Mouse (Mus musculus) liver, embryonic 14.5 days (tissue): ENCODE data around the gene Sgms1. TPM values are rescaled to one million over a fixed set of nuclear protein-coding genes. Genes with fewer than 3 reads are reported as not detected.
A peak's percentile ranks its signal among the peaks of the same experiment; 100 is the strongest.

Experiments used
- ATAC-seq: fragments of 200-750 bp; cut with Nextera tagmentation; 2 replicates; pipeline ENCODE4 v1.8.0; 2017; ENCODE audit warnings: moderate number of reproducible peaks, mild to moderate bottlenecking, moderate library complexity; ENCODE audit not compliant: insufficient read depth
- DNase-seq, 3 experiments: peaks; one replicate each; pipeline ENCODE4 v3.0.0-alpha.2; 2012 to 2013; ENCODE audit warnings: low read depth in 3 of 3, low spot score in 3 of 3
- H3K27ac ChIP-seq: fragments of 300-500 bp; sonication (generic); 2 replicates; pipeline ENCODE4 v1.5.1; 2014; ENCODE audit warnings: moderate library complexity, mild to moderate bottlenecking, control low read depth, inconsistent platforms
- H3K27me3 ChIP-seq: fragments of 300-500 bp; sonication (generic); 2 replicates; pipeline ENCODE4 v1.6.1; 2014; ENCODE audit warnings: mild to moderate bottlenecking, low read length, moderate library complexity; ENCODE audit not compliant: control insufficient read depth, insufficient read depth
- H3K36me3 ChIP-seq: fragments of 300-500 bp; sonication (generic); replicated peaks from 2 replicates; pipeline ENCODE4 v1.6.1; 2014; ENCODE audit warnings: low read depth; ENCODE audit not compliant: control insufficient read depth, insufficient read depth
- H3K4me1 ChIP-seq, 2 experiments: fragments of 200-500 bp in 1 of 2; fragments of 300-500 bp in 1 of 2; sonication (generic) in 1 of 2; replicated peaks; 2 replicates each; pipeline ENCODE4 v1.6.1; 2012 to 2014; ENCODE audit warnings: antibody characterized with exemption in 1 of 2, inconsistent platforms in 1 of 2, low read length in 1 of 2; ENCODE audit not compliant: control insufficient read depth in 2 of 2, insufficient read depth in 2 of 2
- H3K4me2 ChIP-seq: fragments of 300-500 bp; sonication (generic); 2 replicates; pipeline ENCODE4 v1.6.1; 2014; ENCODE audit warnings: low read depth, mild to moderate bottlenecking, control low read depth, moderate library complexity
- H3K4me3 ChIP-seq, 2 experiments: fragments of 200-500 bp in 1 of 2; fragments of 300-500 bp in 1 of 2; sonication (generic) in 1 of 2; 2 replicates each; pipeline ENCODE4 v1.5.1; 2012 to 2014; ENCODE audit warnings: low read depth in 2 of 2, low read length in 2 of 2, mild to moderate bottlenecking in 2 of 2, control low read depth in 1 of 2, inconsistent platforms in 1 of 2, moderate library complexity in 1 of 2; ENCODE audit not compliant: insufficient read depth in 1 of 2
- H3K9ac ChIP-seq: fragments of 300-500 bp; sonication (generic); replicated peaks from 2 replicates; pipeline ENCODE4 v1.6.1; 2014; ENCODE audit warnings: mild to moderate bottlenecking, control low read depth, moderate library complexity
- H3K9me3 ChIP-seq: fragments of 300-500 bp; sonication (generic); 2 replicates; pipeline ENCODE4 v1.6.1; 2016; ENCODE audit warnings: low read length, mixed read lengths; ENCODE audit not compliant: control insufficient read depth
- CTCF ChIP-seq: IDR thresholded peaks from 2 replicates; pipeline ENCODE4 v1.5.1; 2016; ENCODE audit warnings: antibody characterized with exemption, low read depth, control low read depth
- EP300 ChIP-seq: IDR thresholded peaks from 2 replicates; pipeline ENCODE4 v1.6.1; 2016; ENCODE audit warnings: antibody characterized with exemption, low read depth
- WGBS: fragments of 180-500 bp; shearing (Covaris S2); extraction: QIAGEN DNeasy Blood & Tissue Kit; methylation state at CpG from one replicate; pipeline ENCODE4 v1.1.7; 2014; ENCODE audit not compliant: insufficient replicate concordance; 5-methylcytosine and 5-hydroxymethylcytosine counted together
- polyA plus RNA-seq, 2 experiments: library from polyadenylated mRNA; depleted of rRNA in 1 of 2; stranded (reverse) in 1 of 2; unstranded in 1 of 2; fragments of >200 nt; fragmentation: Nextera tagmentation in 1 of 2; extraction: Ambion mirVana in 1 of 2; gene quantifications; 2 replicates each; pipeline versions ENCODE4 v1.2.1 to v1.2.3; 2012 to 2014

Gene Sgms1
- polyA plus RNA-seq (2012; rRNA removed) (11.0 and 17.3 TPM in 2 replicates), polyA plus RNA-seq (2014; fragmentation: Nextera tagmentation; extraction: Ambion mirVana) (19.2 and 21.7 TPM in 2 replicates)

GRCm38 (mm10) chr19:32389001-32389871 is at the start of gene Sgms1:
Gene Sgms1 (minus strand): TSS chr19:32389714.
- H3K9me3 ChIP-seq: no peaks in the 10 kb centered on the region
- DNase-seq (peak; percentile 56 to 64 (median 61)), ATAC-seq (peak; percentile 88)
- 2% methylated on average over 68 of the region's 68 CpGs for WGBS
- peak within 1 kb of the TSS; percentile 62 to 84 for H3K4me3 ChIP-seq
- H3K4me1 ChIP-seq: peaks cover 0 to 15% of the 10 kb centered on the region in 2 experiments; a peak in 1 of 4 replicates
- H3K9ac ChIP-seq: peak within 1 kb of the TSS; percentile 58
- H3K36me3 ChIP-seq: no peaks in the 10 kb centered on the region
- 0 out of 2 replicates have a peak, but pooled peaks have one; percentile 5 for TF ChIP-seq EP300
- no peak for TF ChIP-seq CTCF
- peaks cover 21% of the 10 kb centered on the region for H3K27me3 ChIP-seq
- peak within 1 kb of the TSS; percentile 53 for H3K27ac ChIP-seq
- peak within 1 kb of the TSS; percentile 74 for H3K4me2 ChIP-seq

GRCm38 (mm10) chr19:32425856-32426255 is 36.3 kb upstream of the Sgms1 start:
- H3K27me3 ChIP-seq: no peaks in the 10 kb centered on the region
- H3K4me1 ChIP-seq: no peaks in the 10 kb centered on the region
- no peak overlapping the region for H3K4me3 ChIP-seq
- DNase-seq (no peak), ATAC-seq (no peak)
- H3K4me2 ChIP-seq: no peak overlapping the region
- no peaks in the 10 kb centered on the region for H3K36me3 ChIP-seq
- TF ChIP-seq EP300 (no peak), CTCF (no peak)
- no peaks in the 10 kb centered on the region for H3K9me3 ChIP-seq
- no peak overlapping the region for H3K27ac ChIP-seq
- H3K9ac ChIP-seq: no peak overlapping the region
- WGBS: 70% methylated on average over 3 of the region's 3 CpGs

- H3K4me3 ChIP-seq: no peak overlapping the region
- 72% methylated on average over 3 of the region's 3 CpGs for WGBS
- H3K4me2 ChIP-seq: no peak overlapping the region
- no peak for TF ChIP-seq EP300
- TF ChIP-seq CTCF: no peak
- no peaks in the 10 kb centered on the region for H3K4me1 ChIP-seq
- H3K27me3 ChIP-seq: no peaks in the 10 kb centered on the region
- H3K9ac ChIP-seq: no peak overlapping the region
- H3K9me3 ChIP-seq: no peaks in the 10 kb centered on the region
- no peaks in the 10 kb centered on the region for H3K36me3 ChIP-seq
- H3K27ac ChIP-seq: no peak overlapping the region
- ATAC-seq (no peak), DNase-seq (no peak)
These were observed 35.2 kb upstream of the Sgms1 start for GRCm38 (mm10) chr19:32424706-32425105.

- no peaks in the 10 kb centered on the region for H3K36me3 ChIP-seq
- H3K4me1 ChIP-seq: no peaks in the 10 kb centered on the region
- TF ChIP-seq EP300 (no peak), CTCF (no peak)
- ATAC-seq (no peak), DNase-seq (no peak)
- no peak overlapping the region for H3K27ac ChIP-seq
- 46% methylated on average over 3 of the region's 3 CpGs for WGBS
- H3K4me2 ChIP-seq: no peak overlapping the region
- no peak overlapping the region for H3K9ac ChIP-seq
- no peaks in the 10 kb centered on the region for H3K27me3 ChIP-seq
- no peak overlapping the region for H3K4me3 ChIP-seq
- H3K9me3 ChIP-seq: no peaks in the 10 kb centered on the region
These were observed 29.6 kb upstream of the Sgms1 start for GRCm38 (mm10) chr19:32419069-32419468.

GRCm38 (mm10) chr19:32416692-32417317 is 27.3 kb upstream of the Sgms1 start:
- Histone ChIP-seq H3K36me3 (no peaks in the 10 kb centered on the region), H3K9ac (no peak overlapping the region), H3K4me1 (no peaks in the 10 kb centered on the region), H3K4me2 (no peak overlapping the region), H3K9me3 (no peaks in the 10 kb centered on the region), H3K27ac (no peak overlapping the region), H3K27me3 (no peaks in the 10 kb centered on the region), H3K4me3 (no peak overlapping the region)
- ATAC-seq: no peak
- DNase-seq: no peak
- WGBS: 39% methylated on average over 7 of the region's 7 CpGs
- no peak for TF ChIP-seq CTCF
- TF ChIP-seq EP300: no peak
